Mouse (Mus musculus) heart, postnatal 4 days (tissue): ENCODE measurements at regions not wholly inside any gene's neighbourhood (a gene's known extent, or its start where the extent isn't known, plus 50 kb on each side); places are given as distances from the start of the nearest gene placed in this dataset.
A peak's percentile ranks its signal among the peaks of the same experiment; 100 is the strongest.

Experiments
- DNase-seq: peaks from one replicate; pipeline ENCODE4 v3.0.0; 2021

- DNase-seq, result no peak
Measured at GRCm38 (mm10) chr1:71472691-71473090, 58.0 kb upstream of the Abca12 start.

DNA sequence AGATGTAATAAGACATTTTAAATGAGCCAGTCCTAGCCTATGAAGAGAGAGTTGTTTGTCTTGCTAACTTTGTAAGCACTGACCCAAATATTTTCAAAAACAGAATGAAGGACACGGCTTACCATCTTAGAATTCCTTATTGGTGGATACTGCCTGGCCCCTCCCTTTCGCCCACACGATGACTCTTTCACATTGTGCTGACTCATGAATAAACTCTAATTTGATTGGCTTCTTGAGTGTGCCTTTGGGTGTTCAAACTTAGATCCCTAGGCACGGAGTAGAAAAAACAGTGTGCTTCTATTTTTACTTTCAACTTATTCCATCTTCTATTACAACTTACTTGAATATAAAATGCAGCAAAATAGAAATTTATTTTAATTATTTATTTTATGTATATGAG is 68.4 kb upstream of the Abca12 start:
- no peak for DNase-seq

GRCm38 (mm10) chr1:71494576-71494975 is 62.4 kb upstream of the Atic start:
- no peak for DNase-seq

DNA sequence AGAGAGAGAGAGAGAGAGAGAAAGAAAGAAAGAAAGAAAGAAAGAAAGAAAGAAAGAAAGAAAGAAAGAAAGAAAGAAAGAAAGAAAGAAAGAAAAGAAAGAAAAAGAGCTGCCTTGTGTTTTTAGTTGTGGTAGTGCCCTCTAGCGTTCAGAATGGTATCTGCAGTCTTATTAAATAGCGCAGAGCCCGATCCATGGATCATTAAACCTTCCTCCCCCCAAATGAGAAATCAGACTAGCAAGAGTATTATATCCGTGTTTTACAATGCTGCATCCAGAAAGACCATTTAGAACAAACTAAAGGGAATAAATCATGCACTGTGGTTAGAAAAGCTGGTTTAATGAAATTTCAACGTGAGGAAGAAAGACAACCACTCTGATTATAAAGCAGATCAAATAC is 51.1 kb upstream of the Atic start:
- peak; percentile 15 for DNase-seq

DNA sequence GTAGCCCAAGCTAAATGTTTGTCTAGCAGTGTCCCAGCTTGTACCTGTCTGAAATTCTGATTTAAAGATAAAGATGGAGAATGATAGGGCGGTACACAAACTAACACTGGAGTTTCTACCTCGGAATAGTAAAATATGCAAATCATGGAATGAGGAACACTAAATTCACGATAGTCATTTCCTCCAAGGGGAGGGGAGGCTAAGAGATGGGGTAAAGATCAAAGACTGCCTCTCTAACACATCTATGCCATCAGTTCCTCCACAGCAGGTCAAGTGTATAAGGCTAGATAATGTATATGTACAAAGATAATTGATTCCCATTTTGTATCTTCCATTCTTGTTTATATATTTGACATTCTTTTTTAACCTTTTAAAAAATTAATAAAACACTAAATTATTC is 50.4 kb upstream of the Atic start:
- DNase-seq, result no peak
